ENCODE assay signal across 8 mouse cellular contexts in the genomic region with DNA sequence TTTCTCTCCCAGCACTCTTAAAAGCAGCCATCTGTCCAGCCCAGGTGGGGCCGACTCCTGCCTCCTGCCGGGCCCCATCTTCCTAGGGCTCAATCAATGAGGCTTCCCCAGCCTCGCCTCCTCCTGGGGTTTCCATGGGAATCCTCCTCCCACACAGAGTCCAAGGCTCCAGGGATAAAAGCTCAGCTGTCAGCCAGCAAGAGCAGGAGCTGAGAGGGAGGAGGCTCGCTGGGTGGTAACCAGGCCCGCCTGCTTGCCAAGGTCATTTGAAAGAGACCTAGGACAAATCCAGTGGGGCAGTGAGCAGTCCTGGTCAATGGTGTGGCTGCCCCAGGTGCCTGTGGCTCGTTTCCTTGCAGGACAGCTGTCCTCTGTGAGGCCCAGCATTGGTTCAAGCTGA. TPM values are rescaled to one million over a fixed set of nuclear protein-coding genes. Genes with fewer than 3 reads are reported as not detected.
DNase-seq lines count a peak whose midpoint lies in the region; ATAC-seq and TF ChIP-seq lines count a peak whose summit lies in the region.

No protein-coding gene starts in this region.

- H3K4me1 ChIP-seq in liver, embryonic 15.5 days (replicated peaks) = peaks cover 2% of the 10 kb centered on the region; the same call in 1 of the 2 replicates
- no peaks in the 10 kb centered on the region; the same call in 1 of the 2 replicates for H3K4me1 ChIP-seq in liver, embryonic 11.5 days (replicated peaks; ENCODE audit: control insufficient read depth, insufficient read depth, low read length)
- H3K4me1 ChIP-seq in forebrain, postnatal 0 days (ENCODE audit: insufficient read depth) = peaks cover 18% of the 10 kb centered on the region
- H3K4me1 ChIP-seq in midbrain, postnatal 0 days (ENCODE audit: insufficient read depth, low read length) = peaks cover 16% of the 10 kb centered on the region
- H3K4me1 ChIP-seq in thymus, adult 2 months (replicated peaks; ENCODE audit: control insufficient read depth, insufficient read depth, low read length) = peaks cover 10% of the 10 kb centered on the region

- no peak overlapping the region for H3K27ac ChIP-seq in liver, embryonic 15.5 days (replicated peaks)
- no peak overlapping the region for H3K27ac ChIP-seq in liver, embryonic 11.5 days (ENCODE audit: low read depth, low read length)
- H3K27ac ChIP-seq in forebrain, postnatal 0 days (ENCODE audit: low read depth, low read length) = no peak overlapping the region
- H3K27ac ChIP-seq in midbrain, postnatal 0 days (ENCODE audit: low read depth, low read length) = 0 out of 2 replicates have a peak overlapping the region, but pooled peaks have one; percentile 18
- no peak overlapping the region for H3K27ac ChIP-seq in thymus, adult 2 months (ENCODE audit: control insufficient read depth, insufficient read depth, low read length)

- peaks cover 35% of the 10 kb centered on the region for H3K27me3 ChIP-seq in liver, embryonic 15.5 days
- H3K27me3 ChIP-seq in liver, embryonic 11.5 days (replicated peaks; ENCODE audit: control insufficient read depth, insufficient read depth, low read length) = peaks cover 25% of the 10 kb centered on the region
- H3K27me3 ChIP-seq in forebrain, postnatal 0 days (ENCODE audit: insufficient read depth, low read length) = no peaks in the 10 kb centered on the region
- H3K27me3 ChIP-seq in midbrain, postnatal 0 days (ENCODE audit: insufficient read depth, low read length) = no peaks in the 10 kb centered on the region
- H3K27me3 ChIP-seq in thymus, adult 2 months (ENCODE audit: control insufficient read depth, insufficient read depth, low read length) = peaks cover 8% of the 10 kb centered on the region; the same call in 1 of the 2 replicates

- TF ChIP-seq CTCF in forebrain, postnatal 0 days (IDR thresholded peaks at IDR 0.05; ENCODE audit: low read depth) = no peak
- no peak for TF ChIP-seq CTCF in midbrain, postnatal 0 days (IDR thresholded peaks at IDR 0.05)
- no peak for TF ChIP-seq CTCF in thymus, adult 2 months (IDR thresholded peaks at IDR 0.05; ENCODE audit: borderline replicate concordance, control insufficient read depth, extremely low read depth, insufficient read depth, low read length, poor library complexity)

- no peak for DNase-seq in liver, embryonic 11.5 days (ENCODE audit: low spot score)
- peak; percentile 45 for DNase-seq in forebrain, postnatal 0 days
- DNase-seq in kidney, postnatal 10 days = peak; percentile 65
- DNase-seq in midbrain, postnatal 0 days (ENCODE audit: low spot score) = peak; percentile 62
- no peak for DNase-seq in urinary bladder, adult 2 months (ENCODE audit: low spot score)
- DNase-seq in gastrocnemius, adult 18-20 months (ENCODE audit: low spot score) = no peak
- DNase-seq in thymus, adult 2 months = no peak

- no peaks in the 10 kb centered on the region for H3K36me3 ChIP-seq in liver, embryonic 15.5 days (replicated peaks)
- no peaks in the 10 kb centered on the region for H3K36me3 ChIP-seq in liver, embryonic 11.5 days (ENCODE audit: control insufficient read depth, insufficient read depth, low read length)
- H3K36me3 ChIP-seq in forebrain, postnatal 0 days (ENCODE audit: insufficient read depth) = 0 out of 2 replicates have a peak, but pooled peaks cover 3% of the 10 kb centered on the region
- H3K36me3 ChIP-seq in midbrain, postnatal 0 days (ENCODE audit: insufficient read depth, low read length) = no peaks in the 10 kb centered on the region
- no peaks in the 10 kb centered on the region for H3K36me3 ChIP-seq in thymus, adult 2 months (ENCODE audit: control insufficient read depth, insufficient read depth, low read length)

- H3K9me3 ChIP-seq in liver, embryonic 15.5 days (replicated peaks) = 0 out of 2 replicates have a peak, but pooled peaks cover 4% of the 10 kb centered on the region
- H3K9me3 ChIP-seq in liver, embryonic 11.5 days (ENCODE audit: control insufficient read depth, low read length) = no peaks in the 10 kb centered on the region
- H3K9me3 ChIP-seq in forebrain, postnatal 0 days (ENCODE audit: low read length) = no peaks in the 10 kb centered on the region
- no peaks in the 10 kb centered on the region; the same call in 1 of the 2 replicates for H3K9me3 ChIP-seq in midbrain, postnatal 0 days (ENCODE audit: low read length)

- no peak overlapping the region for H3K4me2 ChIP-seq in liver, embryonic 15.5 days
- H3K4me2 ChIP-seq in liver, embryonic 11.5 days = no peak overlapping the region
- H3K4me2 ChIP-seq in forebrain, postnatal 0 days (ENCODE audit: low read depth) = no peak overlapping the region
- 0 out of 2 replicates have a peak overlapping the region, but pooled peaks have one; percentile 9 for H3K4me2 ChIP-seq in midbrain, postnatal 0 days (ENCODE audit: low read depth, low read length, poor library complexity, severe bottlenecking)

- 0 out of 2 replicates have a peak, but pooled peaks have one; percentile 18 for ATAC-seq in liver, embryonic 15.5 days (ENCODE audit: insufficient read depth)
- no peak for ATAC-seq in liver, embryonic 11.5 days (replicated peaks; ENCODE audit: low FRiP score)
- ATAC-seq in forebrain, postnatal 0 days = peak; percentile 53
- ATAC-seq in midbrain, postnatal 0 days (ENCODE audit: low FRiP score) = no peak

- no peak overlapping the region for H3K4me3 ChIP-seq in liver, embryonic 15.5 days (replicated peaks)
- no peak overlapping the region for H3K4me3 ChIP-seq in liver, embryonic 11.5 days (ENCODE audit: low read depth, low read length)
- no peak overlapping the region for H3K4me3 ChIP-seq in forebrain, postnatal 0 days (ENCODE audit: low read depth, low read length)
- H3K4me3 ChIP-seq in midbrain, postnatal 0 days (ENCODE audit: low read depth, low read length) = no peak overlapping the region
- no peak overlapping the region for H3K4me3 ChIP-seq in thymus, adult 2 months (ENCODE audit: control insufficient read depth, insufficient read depth, low read length)

- TF ChIP-seq POLR2A in thymus, adult 2 months (IDR thresholded peaks at IDR 0.05; ENCODE audit: control insufficient read depth, extremely low read depth, insufficient read depth, low read length, poor library complexity) = no peak

- H3K9ac ChIP-seq in liver, embryonic 15.5 days = no peak overlapping the region
- no peak overlapping the region for H3K9ac ChIP-seq in liver, embryonic 11.5 days (ENCODE audit: low read depth, low read length)
- no peak overlapping the region for H3K9ac ChIP-seq in forebrain, postnatal 0 days
- no peak overlapping the region for H3K9ac ChIP-seq in midbrain, postnatal 0 days (replicated peaks; ENCODE audit: low read length, poor library complexity, severe bottlenecking)

- WGBS in liver, embryonic 15.5 days (ENCODE audit: insufficient replicate concordance) = 33% methylated on average over 6 of the region's 6 CpGs
- WGBS in liver, embryonic 11.5 days = 31% methylated on average over 6 of the region's 6 CpGs
- WGBS in forebrain, postnatal 0 days = 16% methylated on average over 6 of the region's 6 CpGs
- 19% methylated on average over 6 of the region's 6 CpGs for WGBS in midbrain, postnatal 0 days
- 91% methylated on average over 6 of the region's 6 CpGs for WGBS in thymus, adult 2 months

RNA-seq across cellular contexts. Expression of gene Spsb4, which starts 5.5 kb away (rescaled TPM):
- 1.2 and 1.5 TPM in 2 replicates for polyA plus RNA-seq in liver, embryonic 15.5 days (2015; fragmentation: Nextera tagmentation; extraction: Ambion mirVana)
- 6.8 and 8.1 TPM in 2 replicates for polyA plus RNA-seq in liver, embryonic 11.5 days (2014; fragmentation: Nextera tagmentation; extraction: Ambion mirVana)
- total RNA-seq in forebrain, postnatal 0 days (2014; rRNA removed) = 22.7 and 28.3 TPM in 2 replicates
- 14.8 and 16.0 TPM in 2 replicates for polyA plus RNA-seq in forebrain, postnatal 0 days (2015; fragmentation: Nextera tagmentation; extraction: Ambion mirVana)
- total RNA-seq in midbrain, postnatal 0 days (2014; rRNA removed) = 37.7 and 38.9 TPM in 2 replicates
- 21.2 and 24.1 TPM in 2 replicates for polyA plus RNA-seq in midbrain, postnatal 0 days (2015; fragmentation: Nextera tagmentation; extraction: Ambion mirVana)
- 0.41 and 0.60 TPM in 2 replicates for polyA plus RNA-seq in urinary bladder, adult 2 months (2012; rRNA removed)
- total RNA-seq in gastrocnemius, adult 18-20 months (2021) = 1 to 10 TPM; 1.3 to 2.2 TPM
- polyA plus RNA-seq in thymus, adult 2 months (2012; rRNA removed) = 0.43 and 0.69 TPM in 2 replicates

Comparison
In these comparisons a context has a peak if more than half of its experiments do, and no peak if none do; other contexts are left out.
1. ATAC-seq: peak in liver, embryonic 15.5 days (single experiment) and forebrain, postnatal 0 days (single experiment); none in liver, embryonic 11.5 days (single experiment) and midbrain, postnatal 0 days (single experiment).
2. DNase-seq: peak in forebrain, postnatal 0 days (single experiment), kidney, postnatal 10 days (single experiment) and midbrain, postnatal 0 days (single experiment); none in liver, embryonic 11.5 days (single experiment), urinary bladder, adult 2 months (single experiment), gastrocnemius, adult 18-20 months (single experiment) and thymus, adult 2 months (single experiment).